Mouse (Mus musculus): Measurements from ENCODE around the gene B4galnt1.

B4galnt1 gene

DNA sequence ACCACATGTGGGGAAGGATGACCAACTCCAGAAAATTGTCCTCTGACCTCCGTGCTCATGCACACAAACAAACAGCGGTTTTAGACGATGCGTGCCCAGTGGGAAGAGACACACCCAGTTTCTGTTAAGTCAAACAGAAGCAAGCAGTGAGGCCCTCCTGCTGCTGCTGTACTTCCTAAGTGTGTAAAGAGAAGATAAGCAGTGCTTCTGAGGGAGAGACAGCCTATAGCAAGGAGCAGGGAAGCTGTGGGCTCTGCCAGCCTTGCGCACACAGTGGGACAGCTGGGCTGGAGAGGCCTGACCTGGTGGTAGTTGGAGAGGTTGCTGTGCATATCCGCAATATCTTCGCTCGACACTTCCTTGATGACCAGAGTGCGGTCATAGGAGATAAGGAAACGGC is 40.3 kb downstream of the B4galnt1 start:
- Histone ChIP-seq H3K27me3 (ENCODE audit: insufficient read depth, low read length) (no peaks in the 10 kb centered on the region), H3K4me1 (replicated peaks; ENCODE audit: low read depth, low read length) (peaks cover 52% of the 10 kb centered on the region), H3K4me3 (replicated peaks; ENCODE audit: low read length) (no peak overlapping the region), H3K9me3 (ENCODE audit: low read length) (no peaks in the 10 kb centered on the region), H3K36me3 (ENCODE audit: insufficient read depth, low read length) (peaks cover 98% of the 10 kb centered on the region)
- no peak for TF ChIP-seq NANOG (IDR thresholded peaks at IDR 0.05; ENCODE audit: borderline replicate concordance, low read length)

GRCm38 (mm10) chr10:127208921-127209320 is 43.9 kb downstream of the B4galnt1 start:
- H3K9me3 ChIP-seq (ENCODE audit: low read length) = no peaks in the 10 kb centered on the region
- no peaks in the 10 kb centered on the region for H3K27me3 ChIP-seq (ENCODE audit: insufficient read depth, low read length)
- no peak overlapping the region for H3K4me3 ChIP-seq (replicated peaks; ENCODE audit: low read length)
- peaks cover 60% of the 10 kb centered on the region for H3K4me1 ChIP-seq (replicated peaks; ENCODE audit: low read depth, low read length)
- peaks cover 62% of the 10 kb centered on the region for H3K36me3 ChIP-seq (ENCODE audit: insufficient read depth, low read length)
- no peak for TF ChIP-seq POU5F1 (IDR thresholded peaks at IDR 0.05; ENCODE audit: borderline replicate concordance, low read length)
- no peak for TF ChIP-seq NANOG (IDR thresholded peaks at IDR 0.05; ENCODE audit: borderline replicate concordance, low read length)
- no peak for TF ChIP-seq CTCF (conservative IDR thresholded peaks at IDR 0.05; ENCODE audit: low read length)

DNA sequence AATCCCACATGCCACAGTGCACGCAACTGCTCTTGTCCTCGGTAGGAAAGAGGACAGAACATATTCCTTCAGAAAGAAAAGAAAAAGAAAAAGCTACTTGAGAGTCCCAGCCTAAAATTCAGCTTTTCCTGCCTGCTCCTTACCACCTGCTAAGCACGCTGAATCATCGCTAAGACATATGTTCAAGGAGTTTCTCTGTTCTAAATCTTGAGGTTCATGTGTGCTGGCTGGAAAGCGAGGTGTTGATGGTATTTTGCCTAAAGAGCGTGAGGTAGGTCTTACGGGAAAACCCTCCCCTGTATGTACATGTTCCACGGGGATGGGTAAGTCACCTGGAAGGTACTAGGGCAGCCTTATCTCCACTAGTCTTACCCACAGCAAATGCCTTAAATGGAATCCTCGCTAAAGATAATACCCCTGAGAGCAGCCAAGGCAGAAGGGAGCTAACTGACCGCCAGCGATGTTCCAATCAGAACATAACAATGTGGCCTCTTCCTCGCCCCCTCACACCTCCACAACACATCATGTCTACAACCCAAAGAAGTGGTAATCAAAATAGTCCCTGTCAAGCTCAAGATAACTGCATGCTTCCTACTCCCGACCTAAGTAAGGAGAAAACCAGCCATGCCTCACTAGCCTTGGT is 45.0 kb downstream of the B4galnt1 start:
- H3K36me3 ChIP-seq (ENCODE audit: insufficient read depth, low read length) = peaks cover 51% of the 10 kb centered on the region
- H3K4me3 ChIP-seq (replicated peaks; ENCODE audit: low read length) = peak overlapping the region; percentile 99
- H3K27me3 ChIP-seq (ENCODE audit: insufficient read depth, low read length) = no peaks in the 10 kb centered on the region
- H3K9me3 ChIP-seq (ENCODE audit: low read length) = no peaks in the 10 kb centered on the region
- H3K4me1 ChIP-seq (replicated peaks; ENCODE audit: low read depth, low read length) = peaks cover 63% of the 10 kb centered on the region
- TF ChIP-seq POU5F1 (IDR thresholded peaks at IDR 0.05; ENCODE audit: borderline replicate concordance, low read length) (no peak), NANOG (IDR thresholded peaks at IDR 0.05; ENCODE audit: borderline replicate concordance, low read length) (no peak), CTCF (conservative IDR thresholded peaks at IDR 0.05; ENCODE audit: low read length) (no peak)

GRCm38 (mm10) chr10:127210961-127211405 is 46.0 kb downstream of the B4galnt1 start:
- no peaks in the 10 kb centered on the region for H3K9me3 ChIP-seq (ENCODE audit: low read length)
- peaks cover 42% of the 10 kb centered on the region for H3K36me3 ChIP-seq (ENCODE audit: insufficient read depth, low read length)
- peaks cover 60% of the 10 kb centered on the region for H3K4me1 ChIP-seq (replicated peaks; ENCODE audit: low read depth, low read length)
- H3K27me3 ChIP-seq (ENCODE audit: insufficient read depth, low read length) = no peaks in the 10 kb centered on the region
- no peak for TF ChIP-seq POU5F1 (IDR thresholded peaks at IDR 0.05; ENCODE audit: borderline replicate concordance, low read length)
- TF ChIP-seq CTCF (conservative IDR thresholded peaks at IDR 0.05; ENCODE audit: low read length) = no peak
- no peak for TF ChIP-seq NANOG (IDR thresholded peaks at IDR 0.05; ENCODE audit: borderline replicate concordance, low read length)
- H3K4me3 ChIP-seq (replicated peaks; ENCODE audit: low read length) = peak overlapping the region; percentile 99

DNA sequence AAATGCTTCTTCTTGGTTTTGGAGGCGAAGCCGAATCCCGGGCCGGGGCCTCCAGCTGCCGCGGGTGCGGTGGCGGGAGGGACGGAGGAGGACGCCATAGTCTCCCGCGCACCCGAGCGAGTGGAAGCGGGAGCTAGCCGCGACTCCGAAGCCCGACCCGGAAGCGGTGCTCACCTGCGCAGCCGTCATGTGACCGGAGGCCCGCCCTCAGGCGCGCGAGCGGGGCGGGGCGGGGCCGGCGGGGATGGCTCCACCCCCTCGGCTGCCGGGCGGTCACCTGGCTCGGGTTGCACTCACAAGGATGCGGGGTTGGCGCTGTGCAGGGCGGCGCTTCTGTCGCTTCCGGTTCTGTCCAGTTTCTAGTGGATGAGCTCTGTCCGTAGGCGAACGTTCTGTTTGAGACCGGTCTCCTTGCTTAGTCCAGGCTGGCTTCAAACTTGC is 46.4 kb downstream of the B4galnt1 start, which contains the start of gene Pip4k2c:
Gene Pip4k2c (minus strand): TSS at position 172 of the 441 bp plus-strand sequence.
- no peaks in the 10 kb centered on the region for H3K27me3 ChIP-seq (ENCODE audit: insufficient read depth, low read length)
- no peaks in the 10 kb centered on the region for H3K9me3 ChIP-seq (ENCODE audit: low read length)
- TF ChIP-seq POU5F1 (IDR thresholded peaks at IDR 0.05; ENCODE audit: borderline replicate concordance, low read length) = no peak
- TF ChIP-seq NANOG (IDR thresholded peaks at IDR 0.05; ENCODE audit: borderline replicate concordance, low read length) = no peak
- TF ChIP-seq CTCF (conservative IDR thresholded peaks at IDR 0.05; ENCODE audit: low read length) = no peak
- peaks cover 37% of the 10 kb centered on the region for H3K36me3 ChIP-seq (ENCODE audit: insufficient read depth, low read length)
- peaks cover 64% of the 10 kb centered on the region for H3K4me1 ChIP-seq (replicated peaks; ENCODE audit: low read depth, low read length)
- H3K4me3 ChIP-seq (replicated peaks; ENCODE audit: low read length) = peak within 1 kb of the TSS; percentile 99

- H3K36me3 ChIP-seq (ENCODE audit: insufficient read depth, low read length) = peaks cover 19% of the 10 kb centered on the region
- TF ChIP-seq NANOG (IDR thresholded peaks at IDR 0.05; ENCODE audit: borderline replicate concordance, low read length) (no peak), CTCF (conservative IDR thresholded peaks at IDR 0.05; ENCODE audit: low read length) (no peak), POU5F1 (IDR thresholded peaks at IDR 0.05; ENCODE audit: borderline replicate concordance, low read length) (no peak)
- H3K4me3 ChIP-seq (replicated peaks; ENCODE audit: low read length) = no peak overlapping the region
- peaks cover 78% of the 10 kb centered on the region for H3K4me1 ChIP-seq (replicated peaks; ENCODE audit: low read depth, low read length)
- no peaks in the 10 kb centered on the region for H3K27me3 ChIP-seq (ENCODE audit: insufficient read depth, low read length)
- no peaks in the 10 kb centered on the region for H3K9me3 ChIP-seq (ENCODE audit: low read length)
These were observed 48.2 kb downstream of the B4galnt1 start for GRCm38 (mm10) chr10:127213272-127213671.

DNA sequence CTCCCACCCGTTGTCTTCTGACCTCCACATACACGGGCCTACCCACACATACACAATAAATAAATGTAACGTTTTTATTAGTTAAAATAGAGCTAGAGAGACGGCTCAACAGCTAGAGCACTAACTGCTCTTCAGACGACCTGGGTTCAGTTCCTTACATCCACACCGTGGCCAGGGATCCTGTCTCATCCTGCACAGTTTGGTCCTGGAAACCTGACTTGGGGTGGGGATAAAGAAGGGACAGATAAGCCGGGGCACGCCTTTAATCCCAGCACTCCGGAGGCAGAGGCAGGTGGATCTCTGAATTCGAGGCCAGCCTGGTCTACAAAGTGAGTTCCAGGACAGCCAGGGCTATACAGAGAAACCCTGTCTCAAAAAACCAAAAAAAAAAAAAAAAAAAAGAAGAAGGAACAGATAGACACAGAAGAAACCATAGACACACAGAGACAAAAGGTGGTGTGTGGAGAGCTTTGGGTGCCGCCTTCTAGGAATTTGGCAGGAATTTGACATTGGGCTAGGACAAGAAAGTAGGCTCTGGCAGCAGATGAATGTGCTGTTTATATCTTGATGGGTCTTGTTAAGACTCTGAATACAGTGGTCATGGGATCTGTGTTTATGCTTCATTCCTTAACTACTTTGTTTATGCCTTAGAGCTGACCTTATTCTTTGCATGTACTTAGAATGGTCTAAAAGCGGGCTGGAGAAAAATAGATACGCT is 48.8 kb downstream of the B4galnt1 start:
- TF ChIP-seq POU5F1 (IDR thresholded peaks at IDR 0.05; ENCODE audit: borderline replicate concordance, low read length) (no peak), NANOG (IDR thresholded peaks at IDR 0.05; ENCODE audit: borderline replicate concordance, low read length) (peak; percentile 67; the same call in 1 of the 2 replicates)

DNA sequence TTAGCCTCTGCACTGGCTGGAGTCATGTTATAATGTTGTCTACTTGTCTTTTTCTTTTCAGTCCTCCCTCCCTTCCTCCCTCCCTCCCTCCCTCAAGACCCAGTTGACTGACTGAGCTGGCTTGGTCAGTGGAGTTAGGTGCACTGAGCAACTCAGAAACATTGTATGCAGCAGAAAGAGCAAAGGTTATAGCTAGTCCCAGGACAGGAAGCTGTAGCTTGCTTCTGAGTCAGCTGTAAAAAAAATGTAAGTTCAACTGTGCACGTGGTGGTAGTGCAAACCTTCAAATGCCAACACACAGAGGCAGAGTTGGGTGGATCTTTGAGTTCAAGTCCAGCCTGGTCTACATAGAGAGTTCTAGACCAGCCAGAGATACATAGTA is 49.4 kb downstream of the B4galnt1 start:
- H3K36me3 ChIP-seq (ENCODE audit: insufficient read depth, low read length) = peaks cover 7% of the 10 kb centered on the region
- no peak for TF ChIP-seq CTCF (conservative IDR thresholded peaks at IDR 0.05; ENCODE audit: low read length)
- TF ChIP-seq NANOG (IDR thresholded peaks at IDR 0.05; ENCODE audit: borderline replicate concordance, low read length) = no peak
- no peak for TF ChIP-seq POU5F1 (IDR thresholded peaks at IDR 0.05; ENCODE audit: borderline replicate concordance, low read length)
- no peaks in the 10 kb centered on the region for H3K9me3 ChIP-seq (ENCODE audit: low read length)
- H3K4me1 ChIP-seq (replicated peaks; ENCODE audit: low read depth, low read length) = peaks cover 74% of the 10 kb centered on the region
- H3K4me3 ChIP-seq (replicated peaks; ENCODE audit: low read length) = no peak overlapping the region
- no peaks in the 10 kb centered on the region for H3K27me3 ChIP-seq (ENCODE audit: insufficient read depth, low read length)

More for the DNA sequence above, 48.8 kb downstream of the B4galnt1 start:
- no peaks in the 10 kb centered on the region for H3K9me3 ChIP-seq (ENCODE audit: low read length)
- H3K27me3 ChIP-seq (ENCODE audit: insufficient read depth, low read length) = no peaks in the 10 kb centered on the region
- H3K4me3 ChIP-seq (replicated peaks; ENCODE audit: low read length) = no peak overlapping the region
- peaks cover 77% of the 10 kb centered on the region for H3K4me1 ChIP-seq (replicated peaks; ENCODE audit: low read depth, low read length)
- peaks cover 13% of the 10 kb centered on the region for H3K36me3 ChIP-seq (ENCODE audit: insufficient read depth, low read length)

All from E14TG2a.4 (cell line).